Mouse (Mus musculus) kidney, embryonic 14.5 days (tissue): ENCODE measurements around the gene Amotl2. TPM values are rescaled to one million over a fixed set of nuclear protein-coding genes. Genes with fewer than 3 reads are reported as not detected.

ENCODE experiments used
- ATAC-seq: fragments of 200-750 bp; cut with Nextera tagmentation; 2 replicates; pipeline ENCODE4 v1.8.0; 2017; ENCODE audit warnings: moderate number of reproducible peaks, mild to moderate bottlenecking, moderate TSS enrichment, moderate library complexity; ENCODE audit not compliant: low FRiP score, low TSS enrichment
- H3K27ac ChIP-seq: fragments of 300-500 bp; sonication (generic); 2 replicates; pipeline ENCODE4 v1.5.1; 2014; ENCODE audit warnings: low read depth, mild to moderate bottlenecking, low read length, moderate library complexity, mixed read lengths
- H3K27me3 ChIP-seq: fragments of 300-500 bp; sonication (generic); 2 replicates; pipeline ENCODE4 v1.6.1; 2014; ENCODE audit warnings: mild to moderate bottlenecking, low read length; ENCODE audit not compliant: control insufficient read depth, insufficient read depth
- H3K36me3 ChIP-seq: fragments of 300-500 bp; sonication (generic); 2 replicates; pipeline ENCODE4 v1.6.1; 2014; ENCODE audit warnings: low read length, mixed read lengths; ENCODE audit not compliant: control insufficient read depth, insufficient read depth
- H3K4me1 ChIP-seq: fragments of 300-500 bp; sonication (generic); 2 replicates; pipeline ENCODE4 v1.6.1; 2014; ENCODE audit warnings: low read length, mixed read lengths; ENCODE audit not compliant: control insufficient read depth, insufficient read depth
- H3K4me2 ChIP-seq: fragments of 300-500 bp; sonication (generic); replicated peaks from 2 replicates; pipeline ENCODE4 v1.6.1; 2014; ENCODE audit warnings: low read depth, mild to moderate bottlenecking, low read length
- H3K4me3 ChIP-seq: fragments of 300-500 bp; sonication (generic); 2 replicates; pipeline ENCODE4 v1.5.1; 2014; ENCODE audit warnings: mild to moderate bottlenecking, low read length
- H3K9ac ChIP-seq: fragments of 300-500 bp; sonication (generic); 2 replicates; pipeline ENCODE4 v1.6.1; 2014; ENCODE audit warnings: low read depth, mild to moderate bottlenecking, low read length, moderate library complexity
- H3K9me3 ChIP-seq: fragments of 300-500 bp; sonication (generic); 2 replicates; pipeline ENCODE4 v1.6.1; 2016; ENCODE audit warnings: low read length; ENCODE audit not compliant: control insufficient read depth
- WGBS: fragments of 180-500 bp; shearing (Covaris S2); extraction: QIAGEN DNeasy Blood & Tissue Kit; methylation state at CpG from one replicate; pipeline ENCODE4 v1.1.7; 2014; 5-methylcytosine and 5-hydroxymethylcytosine counted together
- polyA plus RNA-seq: library from polyadenylated mRNA; unstranded; fragments of >200 nt; fragmentation: Nextera tagmentation; extraction: Ambion mirVana; gene quantifications from 2 replicates; pipeline ENCODE4 v1.2.1, GENCODE M21; 2014

Gene Amotl2
- polyA plus RNA-seq = 20.8 and 30.1 TPM in 2 replicates

- peaks cover 51% of the 10 kb centered on the region for H3K4me1 ChIP-seq
- H3K4me2 ChIP-seq = peak within 1 kb of the TSS; percentile 71
- 5% methylated on average over 22 of the region's 22 CpGs for WGBS
- H3K27ac ChIP-seq = peak within 1 kb of the TSS; percentile 94
- peak within 1 kb of the TSS; percentile 69 for H3K4me3 ChIP-seq
- peaks cover 18% of the 10 kb centered on the region for H3K36me3 ChIP-seq
- H3K27me3 ChIP-seq = no peaks in the 10 kb centered on the region
- peak within 1 kb of the TSS; percentile 91 for H3K9ac ChIP-seq
- ATAC-seq = no peak
- no peaks in the 10 kb centered on the region for H3K9me3 ChIP-seq
Measured at GRCm38 (mm10) chr9:102716481-102717163, at the start of gene Amotl2. Amotl2 (plus strand) TSS chr9:102716672.

GRCm38 (mm10) chr9:102668115-102668514, 48.4 kb upstream of the Amotl2 start:
- no peaks in the 10 kb centered on the region for H3K27me3 ChIP-seq
- no peaks in the 10 kb centered on the region for H3K36me3 ChIP-seq
- WGBS = 15% methylated on average over 6 of the region's 6 CpGs

GRCm38 (mm10) chr9:102668906-102669305, 47.6 kb upstream of the Amotl2 start:
- no peak overlapping the region for H3K9ac ChIP-seq
- 87% methylated on average over 12 of the region's 12 CpGs for WGBS
- no peak for ATAC-seq

More at GRCm38 (mm10) chr9:102668115-102668514, 48.4 kb upstream of the Amotl2 start:
- Histone ChIP-seq H3K9me3 (no peaks in the 10 kb centered on the region), H3K9ac (no peak overlapping the region), H3K27ac (no peak overlapping the region), H3K4me3 (no peak overlapping the region), H3K4me1 (0 out of 2 replicates have a peak, but pooled peaks cover 4% of the 10 kb centered on the region), H3K4me2 (no peak overlapping the region)
- ATAC-seq = peak; percentile 72

GRCm38 (mm10) chr9:102673381-102673780, 43.1 kb upstream of the Amotl2 start:
- H3K9me3 ChIP-seq = no peaks in the 10 kb centered on the region
- H3K4me2 ChIP-seq = no peak overlapping the region
- H3K27me3 ChIP-seq = no peaks in the 10 kb centered on the region
- H3K27ac ChIP-seq = no peak overlapping the region
- H3K36me3 ChIP-seq = no peaks in the 10 kb centered on the region
- no peak for ATAC-seq
- WGBS = 66% methylated on average over 7 of the region's 7 CpGs
- no peak overlapping the region for H3K9ac ChIP-seq
- no peak overlapping the region for H3K4me3 ChIP-seq
- H3K4me1 ChIP-seq = no peaks in the 10 kb centered on the region

More at GRCm38 (mm10) chr9:102668906-102669305, 47.6 kb upstream of the Amotl2 start:
- Histone ChIP-seq H3K4me3 (no peak overlapping the region), H3K27ac (no peak overlapping the region), H3K36me3 (no peaks in the 10 kb centered on the region), H3K9me3 (no peaks in the 10 kb centered on the region), H3K27me3 (no peaks in the 10 kb centered on the region), H3K4me2 (no peak overlapping the region), H3K4me1 (0 out of 2 replicates have a peak, but pooled peaks cover 4% of the 10 kb centered on the region)

- no peak for ATAC-seq
- no peak overlapping the region for H3K9ac ChIP-seq
- H3K27ac ChIP-seq = no peak overlapping the region
- H3K36me3 ChIP-seq = no peaks in the 10 kb centered on the region
- H3K9me3 ChIP-seq = no peaks in the 10 kb centered on the region
- no peak overlapping the region for H3K4me3 ChIP-seq
- H3K4me1 ChIP-seq = no peaks in the 10 kb centered on the region
- H3K4me2 ChIP-seq = no peak overlapping the region
- WGBS = 87% methylated on average over 5 of the region's 5 CpGs
- H3K27me3 ChIP-seq = no peaks in the 10 kb centered on the region
Measured at GRCm38 (mm10) chr9:102675922-102676321, 40.5 kb upstream of the Amotl2 start.

- Histone ChIP-seq H3K9me3 (no peaks in the 10 kb centered on the region), H3K27ac (no peak overlapping the region), H3K4me1 (no peaks in the 10 kb centered on the region), H3K4me2 (no peak overlapping the region), H3K9ac (no peak overlapping the region), H3K36me3 (no peaks in the 10 kb centered on the region), H3K4me3 (no peak overlapping the region), H3K27me3 (no peaks in the 10 kb centered on the region)
- no peak for ATAC-seq
- 39% methylated on average over 7 of the region's 7 CpGs for WGBS
Measured at GRCm38 (mm10) chr9:102681470-102681869, 35.0 kb upstream of the Amotl2 start.

- no peak for ATAC-seq
Measured at GRCm38 (mm10) chr9:102687943-102688342, 28.5 kb upstream of the Amotl2 start.

GRCm38 (mm10) chr9:102689406-102689939, 27.0 kb upstream of the Amotl2 start:
- Histone ChIP-seq H3K36me3 (no peaks in the 10 kb centered on the region), H3K4me1 (peaks cover 13% of the 10 kb centered on the region; the same call in 1 of the 2 replicates), H3K27me3 (peaks cover 8% of the 10 kb centered on the region), H3K9ac (peak overlapping the region; percentile 50), H3K27ac (no peak overlapping the region), H3K4me2 (peak overlapping the region; percentile 99), H3K4me3 (peak overlapping the region; percentile 62), H3K9me3 (no peaks in the 10 kb centered on the region)
- WGBS = 2% methylated on average over 13 of the region's 13 CpGs
- 0 out of 2 replicates have a peak, but pooled peaks have one; percentile 14 for ATAC-seq

More at GRCm38 (mm10) chr9:102687943-102688342, 28.5 kb upstream of the Amotl2 start:
- Histone ChIP-seq H3K27ac (no peak overlapping the region), H3K9me3 (no peaks in the 10 kb centered on the region), H3K36me3 (no peaks in the 10 kb centered on the region), H3K4me2 (no peak overlapping the region), H3K27me3 (peaks cover 8% of the 10 kb centered on the region), H3K4me3 (no peak overlapping the region), H3K4me1 (peaks cover 13% of the 10 kb centered on the region; the same call in 1 of the 2 replicates), H3K9ac (no peak overlapping the region)
- WGBS = 50% methylated on average over 4 of the region's 4 CpGs
